Mouse (Mus musculus) intestine, embryonic 15.5 days (tissue): Measurements from ENCODE around the gene Kcnk4. TPM values are rescaled to one million over a fixed set of nuclear protein-coding genes. Genes with fewer than 3 reads are reported as not detected.
A peak's percentile ranks its signal among the peaks of the same experiment; 100 is the strongest.

Source experiments
- ATAC-seq: fragments of 200-750 bp; cut with Nextera tagmentation; 2 replicates; pipeline ENCODE4 v1.8.0; 2017; ENCODE audit warnings: moderate TSS enrichment, moderate library complexity
- H3K27ac ChIP-seq: fragments of 300-500 bp; sonication (generic); 2 replicates; pipeline ENCODE4 v1.5.1; 2015; ENCODE audit warnings: mild to moderate bottlenecking, inconsistent platforms
- H3K27me3 ChIP-seq: fragments of 300-500 bp; sonication (generic); replicated peaks from 2 replicates; pipeline ENCODE4 v1.6.1; 2015; ENCODE audit warnings: inconsistent platforms
- H3K36me3 ChIP-seq: fragments of 300-500 bp; sonication (generic); 2 replicates; pipeline ENCODE4 v1.6.1; 2015; ENCODE audit warnings: inconsistent platforms
- H3K4me1 ChIP-seq: fragments of 300-500 bp; sonication (generic); replicated peaks from 2 replicates; pipeline ENCODE4 v1.6.1; 2015; ENCODE audit warnings: inconsistent platforms
- H3K4me2 ChIP-seq: fragments of 300-500 bp; sonication (generic); replicated peaks from 2 replicates; pipeline ENCODE4 v1.6.1; 2015; ENCODE audit warnings: mild to moderate bottlenecking, inconsistent platforms
- H3K4me3 ChIP-seq: fragments of 300-500 bp; sonication (generic); replicated peaks from 2 replicates; pipeline ENCODE4 v1.5.1; 2015; ENCODE audit warnings: inconsistent platforms
- H3K9ac ChIP-seq: fragments of 300-500 bp; sonication (generic); 2 replicates; pipeline ENCODE4 v1.6.1; 2015; ENCODE audit warnings: inconsistent platforms
- H3K9me3 ChIP-seq: fragments of 300-500 bp; sonication (generic); 2 replicates; pipeline ENCODE4 v1.6.1; 2016; ENCODE audit warnings: inconsistent platforms
- WGBS: fragments of 180-500 bp; shearing (Covaris S2); methylation state at CpG from one replicate; pipeline ENCODE4 v1.1.7; 2015; 5-methylcytosine and 5-hydroxymethylcytosine counted together
- polyA plus RNA-seq: library from polyadenylated mRNA; unstranded; fragments of >200 nt; fragmentation: Nextera tagmentation; extraction: Ambion mirVana; gene quantifications from 2 replicates; pipeline ENCODE4 v1.2.1, GENCODE M21; 2015

Gene Kcnk4
- polyA plus RNA-seq, 1 experiment from 2014 or later, result 0.40 TPM

DNA sequence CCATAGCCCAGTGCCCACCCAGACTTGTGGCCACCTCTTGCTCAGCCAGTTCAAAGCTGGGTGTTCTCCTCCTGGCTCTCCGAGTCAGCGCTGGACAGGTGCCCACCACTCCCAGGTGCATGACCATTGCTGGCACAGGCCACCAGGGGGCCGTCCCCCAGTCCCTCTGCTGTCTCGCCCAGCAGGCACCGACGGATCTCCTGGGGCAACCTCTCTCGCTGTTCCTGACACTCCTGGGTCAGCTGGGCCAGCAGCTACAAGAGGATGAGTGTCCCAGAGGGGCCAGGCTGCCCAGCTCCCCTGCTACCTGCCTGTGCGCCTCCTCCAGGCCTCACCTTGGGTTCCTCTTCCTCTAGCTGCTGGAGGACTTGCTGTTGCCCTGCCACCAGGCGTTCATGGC lies 19.7 kb upstream of the Kcnk4 start:
- H3K4me2 ChIP-seq, result 0 out of 2 replicates have a peak overlapping the region, but pooled peaks have one; percentile 3
- H3K36me3 ChIP-seq, result peaks cover 46% of the 10 kb centered on the region
- H3K27me3 ChIP-seq, result no peaks in the 10 kb centered on the region
- no peak overlapping the region for H3K9ac ChIP-seq
- no peak overlapping the region for H3K4me3 ChIP-seq
- WGBS, result 45% methylated on average over 9 of the region's 9 CpGs
- peak overlapping the region; percentile 36; the same call in 1 of the 2 replicates for H3K27ac ChIP-seq
- no peaks in the 10 kb centered on the region for H3K9me3 ChIP-seq
- ATAC-seq, result no peak
- peaks cover 32% of the 10 kb centered on the region for H3K4me1 ChIP-seq

DNA sequence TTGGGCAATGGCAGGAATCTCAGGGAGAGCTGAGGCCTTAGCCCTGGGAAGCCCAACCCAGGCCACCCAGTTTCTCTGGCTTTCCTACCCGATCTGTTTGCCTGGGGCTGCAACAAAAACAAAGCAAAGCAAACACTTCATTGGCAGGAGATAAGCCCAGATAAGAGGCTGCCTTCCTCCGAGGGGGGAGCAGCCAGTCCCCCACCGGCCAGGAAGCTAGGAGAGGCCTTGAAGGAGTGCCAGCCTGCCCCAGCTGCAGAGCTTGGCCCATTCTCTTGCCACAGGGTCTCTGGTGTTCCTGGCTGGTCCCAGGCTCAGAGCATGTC lies 18.4 kb upstream of the Kcnk4 start:
- 8% methylated on average over 3 of the region's 3 CpGs for WGBS
- peak overlapping the region; percentile 68 for H3K9ac ChIP-seq

DNA sequence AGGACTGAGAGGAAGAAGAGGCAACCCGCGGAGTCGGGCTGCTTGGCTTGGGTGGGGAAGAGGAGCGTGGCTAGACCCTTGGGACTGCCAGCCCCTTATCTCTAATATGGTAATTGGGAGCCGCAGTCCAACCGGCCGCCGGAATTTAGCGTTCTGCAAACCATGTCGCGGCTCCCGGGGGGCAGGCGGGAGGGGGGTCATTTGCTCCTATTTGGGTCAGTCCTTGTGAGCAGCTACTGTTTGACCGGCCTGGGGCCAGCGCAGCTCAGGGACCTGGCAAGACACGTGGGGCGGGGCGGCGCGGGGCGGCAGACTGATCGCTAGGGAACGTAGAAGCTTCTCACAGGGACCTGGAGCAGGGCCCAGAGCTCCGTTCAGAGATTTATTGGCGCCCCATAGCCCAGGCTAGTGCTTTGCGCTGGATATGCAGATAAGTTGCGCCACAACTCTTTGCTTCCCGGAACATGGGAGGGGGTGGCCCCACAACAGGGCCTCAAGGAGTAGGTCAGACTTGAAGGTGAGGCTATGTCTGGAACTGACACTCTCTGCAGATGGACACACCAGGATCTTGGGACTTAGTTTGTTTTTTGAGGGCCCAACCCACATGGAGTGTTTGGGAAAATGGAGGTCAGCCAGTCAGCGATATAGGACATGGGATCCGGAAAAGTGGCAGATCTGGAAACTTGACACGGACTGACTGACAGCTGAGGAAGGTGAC lies 17.8 kb upstream of the Kcnk4 start:
- peaks cover 28% of the 10 kb centered on the region for H3K36me3 ChIP-seq
- H3K9me3 ChIP-seq, result no peaks in the 10 kb centered on the region
- H3K4me2 ChIP-seq, result peak overlapping the region; percentile 88
- peak overlapping the region; percentile 68 for H3K9ac ChIP-seq
- H3K4me1 ChIP-seq, result peaks cover 36% of the 10 kb centered on the region
- peak overlapping the region; percentile 97 for H3K27ac ChIP-seq
- WGBS, result 1% methylated on average over 31 of the region's 31 CpGs
- peak overlapping the region; percentile 55 for H3K4me3 ChIP-seq
- peak; percentile 57 for ATAC-seq
- no peaks in the 10 kb centered on the region for H3K27me3 ChIP-seq

More for the DNA sequence above, 18.4 kb upstream of the Kcnk4 start:
- Histone ChIP-seq H3K4me1 (peaks cover 36% of the 10 kb centered on the region), H3K27me3 (no peaks in the 10 kb centered on the region), H3K4me2 (peak overlapping the region; percentile 88), H3K36me3 (peaks cover 34% of the 10 kb centered on the region), H3K4me3 (peak overlapping the region; percentile 55), H3K9me3 (no peaks in the 10 kb centered on the region), H3K27ac (peak overlapping the region; percentile 97)
- peak; percentile 7; the same call in 1 of the 2 replicates for ATAC-seq

DNA sequence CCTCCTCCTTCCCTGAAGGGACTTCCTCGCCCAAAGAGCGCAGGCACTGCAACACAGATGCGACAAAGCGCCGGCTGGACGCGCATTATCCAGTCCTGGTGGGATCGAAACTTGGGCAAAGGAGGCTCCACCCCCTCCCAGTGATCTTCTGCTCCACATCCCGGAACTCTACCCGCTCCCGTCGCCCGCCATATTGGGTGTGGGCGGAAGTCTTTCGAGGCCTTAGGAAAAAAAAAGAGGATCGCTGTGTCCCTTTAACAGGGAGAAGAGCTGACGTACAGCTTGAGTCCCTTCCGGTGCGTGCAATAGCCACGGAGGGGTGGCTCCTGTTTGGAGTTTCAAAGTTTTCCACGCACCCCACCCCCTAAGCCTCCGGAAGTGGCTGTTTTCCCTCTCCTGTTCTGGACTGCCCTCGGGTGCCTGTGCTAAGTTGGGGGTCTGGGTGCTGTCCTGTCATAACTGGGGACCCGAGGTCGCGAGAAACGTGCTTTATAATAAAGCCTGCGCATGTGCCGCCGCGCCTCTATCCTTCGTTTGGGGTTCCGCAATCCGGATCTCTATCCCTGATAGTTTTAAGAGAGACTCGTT lies 17.2 kb upstream of the Kcnk4 start:
- ATAC-seq, result peak; percentile 78
- Histone ChIP-seq H3K4me2 (peak overlapping the region; percentile 88), H3K27me3 (no peaks in the 10 kb centered on the region), H3K9ac (peak overlapping the region; percentile 74), H3K4me1 (peaks cover 36% of the 10 kb centered on the region), H3K27ac (peak overlapping the region; percentile 97), H3K9me3 (no peaks in the 10 kb centered on the region), H3K36me3 (peaks cover 22% of the 10 kb centered on the region), H3K4me3 (peak overlapping the region; percentile 55)
- under 1% methylated on average over 35 of the region's 35 CpGs for WGBS

DNA sequence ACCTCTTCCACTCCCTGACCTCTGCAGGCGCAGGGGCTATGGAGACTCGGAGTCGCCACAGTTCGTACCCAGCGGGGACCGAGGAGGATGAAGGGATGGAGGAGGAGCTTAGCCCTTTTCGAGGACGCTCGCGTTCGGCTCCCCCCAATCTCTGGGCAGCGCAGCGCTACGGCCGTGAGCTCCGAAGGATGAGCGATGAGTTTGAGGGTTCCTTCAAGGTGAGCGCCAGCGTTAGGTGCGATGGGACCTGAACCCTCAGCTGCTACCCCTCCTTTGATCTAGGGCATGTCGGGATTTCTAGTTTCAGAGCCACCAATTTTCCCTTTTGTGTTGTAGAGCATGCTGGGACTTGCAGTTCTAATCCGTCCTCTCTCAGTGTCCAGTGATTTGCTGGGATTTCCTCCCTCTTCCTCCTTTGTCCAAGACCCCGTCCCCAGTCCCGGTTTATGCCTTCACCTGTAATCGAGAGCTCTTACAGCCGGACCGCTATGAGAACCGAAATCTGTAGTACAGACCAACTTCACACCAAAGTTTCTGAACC lies 16.4 kb upstream of the Kcnk4 start:
- Histone ChIP-seq H3K27me3 (no peaks in the 10 kb centered on the region), H3K36me3 (peaks cover 18% of the 10 kb centered on the region), H3K4me1 (peaks cover 36% of the 10 kb centered on the region), H3K9me3 (no peaks in the 10 kb centered on the region), H3K27ac (peak overlapping the region; percentile 97), H3K4me3 (peak overlapping the region; percentile 55), H3K4me2 (peak overlapping the region; percentile 88), H3K9ac (peak overlapping the region; percentile 74)
- ATAC-seq, result peak; percentile 16
- WGBS, result under 1% methylated on average over 28 of the region's 28 CpGs

DNA sequence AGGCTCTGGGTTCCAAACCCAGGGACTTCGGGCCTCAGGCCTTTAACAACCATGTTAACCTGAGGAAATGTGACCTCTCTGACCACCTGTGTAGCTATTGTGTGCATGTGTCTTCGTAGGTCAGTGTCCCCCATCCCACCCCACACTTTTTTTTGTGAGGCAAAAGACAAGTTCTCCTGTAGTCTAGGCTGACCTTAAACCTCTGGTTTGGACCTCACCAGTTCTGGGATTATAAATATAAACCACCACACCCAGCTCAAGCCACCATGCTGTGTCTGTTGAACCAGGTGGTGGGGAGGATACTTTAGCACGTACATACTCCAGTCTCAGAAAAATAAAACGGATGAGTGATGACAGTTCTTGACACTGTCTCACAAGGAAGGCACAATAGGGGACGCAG lies 15.6 kb upstream of the Kcnk4 start:
- 50% methylated on average over 5 of the region's 5 CpGs for WGBS
- H3K27me3 ChIP-seq, result no peaks in the 10 kb centered on the region
- peak overlapping the region; percentile 74; the same call in 1 of the 2 replicates for H3K9ac ChIP-seq
- peak overlapping the region; percentile 55 for H3K4me3 ChIP-seq
- no peak for ATAC-seq
- H3K27ac ChIP-seq, result peak overlapping the region; percentile 97
- H3K9me3 ChIP-seq, result no peaks in the 10 kb centered on the region
- peaks cover 36% of the 10 kb centered on the region for H3K4me1 ChIP-seq
- peak overlapping the region; percentile 88 for H3K4me2 ChIP-seq
- peaks cover 11% of the 10 kb centered on the region for H3K36me3 ChIP-seq

DNA sequence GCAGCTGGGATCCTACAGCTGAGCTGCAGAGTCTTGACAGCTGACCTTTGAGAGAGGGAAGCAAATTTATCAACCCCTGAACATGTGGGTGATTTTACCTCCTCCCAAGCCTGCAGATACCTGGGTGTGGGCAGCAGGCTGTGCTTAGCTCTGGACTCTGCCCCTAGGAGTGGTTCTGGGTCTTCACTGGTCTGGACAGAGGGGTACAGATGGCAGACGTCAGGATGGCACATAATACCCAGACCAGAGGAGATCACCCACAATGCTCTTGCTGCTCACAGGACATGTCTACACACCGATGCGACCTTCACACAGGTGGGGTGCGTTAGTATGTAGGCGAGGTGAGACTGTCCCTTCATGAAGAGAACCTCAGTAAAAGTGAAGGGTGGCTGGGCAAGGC lies 15.2 kb upstream of the Kcnk4 start:
- Histone ChIP-seq H3K27ac (peak overlapping the region; percentile 97), H3K4me1 (peaks cover 36% of the 10 kb centered on the region), H3K27me3 (no peaks in the 10 kb centered on the region), H3K36me3 (peaks cover 6% of the 10 kb centered on the region), H3K4me2 (peak overlapping the region; percentile 88), H3K9ac (peak overlapping the region; percentile 31; the same call in 1 of the 2 replicates), H3K9me3 (no peaks in the 10 kb centered on the region), H3K4me3 (peak overlapping the region; percentile 55; the same call in 1 of the 2 replicates)
- 81% methylated on average over 5 of the region's 5 CpGs for WGBS
- no peak for ATAC-seq

DNA sequence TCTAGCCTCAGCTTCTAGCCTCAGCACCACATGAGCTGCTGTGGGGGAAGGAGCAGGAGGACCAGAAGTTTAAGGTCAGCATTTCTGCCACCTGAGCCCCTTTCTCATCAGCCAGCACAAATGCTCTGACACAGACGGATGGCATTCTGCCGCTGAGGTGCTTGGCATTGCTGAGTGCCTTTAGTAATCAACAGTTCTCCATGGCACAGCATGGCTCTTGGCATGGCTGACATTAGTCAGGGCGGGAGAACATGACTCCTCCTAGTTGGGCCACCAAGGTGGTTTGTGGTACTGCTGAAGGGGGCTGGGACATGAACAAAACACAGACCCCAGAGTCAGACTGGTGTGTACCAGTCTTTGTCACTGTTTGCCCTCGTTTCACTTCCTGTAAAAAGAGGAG lies 13.9 kb upstream of the Kcnk4 start:
- ATAC-seq, result no peak
- Histone ChIP-seq H3K4me1 (peaks cover 34% of the 10 kb centered on the region), H3K4me2 (no peak overlapping the region), H3K9ac (no peak overlapping the region), H3K27ac (no peak overlapping the region), H3K9me3 (no peaks in the 10 kb centered on the region), H3K27me3 (no peaks in the 10 kb centered on the region), H3K36me3 (no peaks in the 10 kb centered on the region; the same call in 1 of the 2 replicates), H3K4me3 (no peak overlapping the region)
- 83% methylated on average over 4 of the region's 4 CpGs for WGBS

DNA sequence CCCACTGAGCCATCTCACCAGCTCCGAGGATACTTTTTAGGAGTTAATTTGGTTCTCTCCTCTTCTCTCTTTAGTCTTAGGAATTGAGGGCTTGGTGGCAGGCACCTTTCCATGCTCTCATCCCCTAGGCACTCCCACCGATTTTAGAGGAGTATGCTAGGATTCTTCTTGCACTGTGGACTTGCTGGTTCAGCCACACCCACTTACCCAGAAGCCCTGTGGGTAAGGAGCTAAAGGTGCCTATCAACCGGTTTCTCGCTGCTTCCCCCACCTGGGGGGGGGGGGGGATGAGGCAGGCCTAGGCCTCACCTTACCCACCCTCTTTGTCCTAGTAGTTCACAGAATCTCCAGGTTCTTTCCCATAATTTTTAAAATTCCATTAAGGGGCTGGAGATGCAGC lies 13.4 kb upstream of the Kcnk4 start:
- H3K4me1 ChIP-seq, result peaks cover 32% of the 10 kb centered on the region
- no peak overlapping the region for H3K4me2 ChIP-seq
- H3K27ac ChIP-seq, result no peak overlapping the region
- H3K36me3 ChIP-seq, result no peaks in the 10 kb centered on the region; the same call in 1 of the 2 replicates
- H3K9me3 ChIP-seq, result no peaks in the 10 kb centered on the region
- H3K27me3 ChIP-seq, result no peaks in the 10 kb centered on the region
- WGBS, result 56% methylated on average over 4 of the region's 4 CpGs
- no peak for ATAC-seq
- H3K4me3 ChIP-seq, result no peak overlapping the region
- H3K9ac ChIP-seq, result no peak overlapping the region

DNA sequence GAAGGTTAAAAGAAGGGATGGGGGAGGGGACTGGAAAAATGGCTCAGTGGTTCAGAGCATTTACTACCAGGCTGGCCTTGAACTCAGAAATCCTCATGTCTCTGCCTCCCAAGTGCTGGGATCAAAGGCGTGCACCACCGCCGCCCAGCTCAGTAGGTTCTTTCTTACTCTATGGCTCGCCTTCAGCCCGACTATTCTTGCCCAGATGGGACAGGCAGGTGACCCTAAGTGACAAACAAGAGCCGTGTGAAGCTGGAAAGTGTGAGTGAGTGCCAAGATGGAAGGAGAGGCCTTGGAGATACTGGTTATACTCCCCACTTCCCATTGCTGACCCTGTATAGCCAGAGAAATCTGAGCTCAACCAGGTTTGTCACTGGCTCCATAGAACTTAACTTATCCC lies 9.4 kb upstream of the Kcnk4 start:
- peaks cover 22% of the 10 kb centered on the region for H3K4me1 ChIP-seq
- H3K9me3 ChIP-seq, result no peaks in the 10 kb centered on the region
- no peak overlapping the region for H3K27ac ChIP-seq
- H3K36me3 ChIP-seq, result no peaks in the 10 kb centered on the region
- ATAC-seq, result no peak
- H3K9ac ChIP-seq, result no peak overlapping the region
- no peaks in the 10 kb centered on the region for H3K27me3 ChIP-seq
- H3K4me3 ChIP-seq, result no peak overlapping the region
- H3K4me2 ChIP-seq, result no peak overlapping the region
- 91% methylated on average over 6 of the region's 6 CpGs for WGBS

DNA sequence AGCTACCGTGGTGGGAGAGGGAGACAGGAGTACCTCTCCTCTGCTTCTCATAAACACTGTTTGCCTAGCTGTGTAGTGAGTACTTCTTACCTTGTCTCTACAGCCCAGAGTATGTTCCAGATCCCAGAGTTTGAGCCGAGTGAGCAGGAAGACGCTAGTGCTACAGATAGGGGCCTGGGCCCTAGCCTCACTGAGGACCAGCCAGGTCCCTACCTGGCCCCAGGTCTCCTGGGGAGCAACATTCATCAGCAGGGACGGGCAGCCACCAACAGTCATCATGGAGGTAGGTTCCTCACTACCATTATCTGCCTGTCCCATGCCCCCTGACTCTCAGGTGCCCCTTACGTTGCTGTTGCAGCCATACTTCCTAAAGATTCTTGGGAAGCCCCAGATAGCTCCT lies 8.4 kb upstream of the Kcnk4 start:
- Histone ChIP-seq H3K27ac (peak overlapping the region; percentile 96), H3K9ac (peak overlapping the region; percentile 90), H3K4me2 (peak overlapping the region; percentile 95), H3K36me3 (no peaks in the 10 kb centered on the region), H3K4me1 (peaks cover 26% of the 10 kb centered on the region), H3K27me3 (no peaks in the 10 kb centered on the region), H3K4me3 (peak overlapping the region; percentile 78), H3K9me3 (no peaks in the 10 kb centered on the region)
- ATAC-seq, result peak; percentile 2; the same call in 1 of the 2 replicates
- WGBS, result 20% methylated on average over 5 of the region's 5 CpGs

DNA sequence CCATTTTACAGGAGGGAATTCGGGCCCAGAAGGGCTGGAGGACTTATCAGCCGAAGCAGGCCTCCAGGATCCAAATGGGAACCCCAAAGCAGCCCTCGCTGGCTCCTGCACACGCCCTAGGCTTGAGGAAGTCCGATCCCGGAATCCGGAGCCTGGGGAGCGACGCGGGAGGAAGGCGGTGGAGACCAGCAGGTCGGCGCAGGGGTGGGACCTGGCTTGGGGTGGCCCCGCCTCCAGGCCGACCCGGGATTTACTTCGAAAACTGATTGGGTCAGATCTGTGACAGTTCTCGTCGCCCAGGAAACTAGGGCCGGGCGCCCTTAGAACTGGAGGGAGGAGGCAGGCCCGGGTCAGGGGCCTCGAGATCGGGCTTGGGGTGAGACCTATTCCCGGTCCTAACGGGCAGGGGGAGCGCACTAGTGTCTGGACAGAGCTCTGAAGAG lies 8.0 kb upstream of the Kcnk4 start, which contains the start of gene Gpr137:
TSS of gene Gpr137 (minus strand) at position 232 of the 443 bp plus-strand sequence.
- Histone ChIP-seq H3K4me3 (peak within 1 kb of the TSS; percentile 78), H3K4me1 (peaks cover 26% of the 10 kb centered on the region), H3K27ac (peak within 1 kb of the TSS; percentile 96), H3K9ac (peak within 1 kb of the TSS; percentile 90), H3K36me3 (no peaks in the 10 kb centered on the region), H3K4me2 (peak within 1 kb of the TSS; percentile 95), H3K27me3 (no peaks in the 10 kb centered on the region), H3K9me3 (no peaks in the 10 kb centered on the region)
- 0% methylated on average over 27 of the region's 27 CpGs for WGBS
- ATAC-seq, result peak; percentile 93
